Mouse (Mus musculus) MEL (cell line): ENCODE measurements around the gene Mtmr4. TPM values are rescaled to one million over a fixed set of nuclear protein-coding genes. Genes with fewer than 3 reads are reported as not detected.
A peak's percentile ranks its signal among the peaks of the same experiment; 100 is the strongest.

Experiments
- DNase-seq: peaks from one replicate; pipeline ENCODE4 v3.0.0; 2011; ENCODE audit warnings: low read depth, low spot score
- H3K27ac ChIP-seq: 2 replicates; pipeline ENCODE4 v1.5.1; 2012; ENCODE audit warnings: low read depth, mild to moderate bottlenecking, control low read depth, low read length, moderate library complexity; ENCODE audit not compliant: control insufficient read depth
- H3K27me3 ChIP-seq, 2 experiments: fragments of 150-350 bp in 1 of 2; sonication (generic) in 1 of 2; 2 replicates each; pipeline ENCODE4 v1.6.1; 2012; ENCODE audit warnings: low read length in 2 of 2, mild to moderate bottlenecking in 2 of 2, improper control_type of control experiment in 1 of 2, moderate library complexity in 1 of 2; ENCODE audit not compliant: insufficient read depth in 2 of 2, control insufficient read depth in 1 of 2
- H3K36me3 ChIP-seq, 2 experiments: 2 replicates each; pipeline ENCODE4 v1.6.1; 2012 to 2014; ENCODE audit warnings: low read length in 2 of 2, improper control_type of control experiment in 1 of 2, inconsistent platforms in 1 of 2, mild to moderate bottlenecking in 1 of 2; ENCODE audit not compliant: insufficient read depth in 2 of 2, control insufficient read depth in 1 of 2
- H3K4me1 ChIP-seq, 2 experiments: fragments of 150-350 bp in 1 of 2; sonication (generic) in 1 of 2; 2 replicates each; pipeline ENCODE4 v1.6.1; 2012; ENCODE audit warnings: low read length in 2 of 2, improper control_type of control experiment in 1 of 2, mild to moderate bottlenecking in 1 of 2; ENCODE audit not compliant: insufficient read depth in 2 of 2, control insufficient read depth in 1 of 2
- H3K4me3 ChIP-seq, 2 experiments: fragments of 150-350 bp in 1 of 2; sonication (generic) in 1 of 2; 2 replicates each; pipeline ENCODE4 v1.5.1; 2012; ENCODE audit warnings: low read depth in 2 of 2, low read length in 2 of 2, mild to moderate bottlenecking in 2 of 2, moderate library complexity in 2 of 2, control low read depth in 1 of 2, improper control_type of control experiment in 1 of 2; ENCODE audit not compliant: control insufficient read depth in 1 of 2, insufficient read depth in 1 of 2
- H3K79me2 ChIP-seq: 2 replicates; pipeline ENCODE4 v1.6.1; 2012; ENCODE audit warnings: mild to moderate bottlenecking, low read length, moderate library complexity; ENCODE audit not compliant: control insufficient read depth, poor library complexity, insufficient read depth
- H3K9ac ChIP-seq: 2 replicates; pipeline ENCODE4 v1.6.1; 2012; ENCODE audit warnings: low read depth, mild to moderate bottlenecking, control low read depth, low read length, moderate library complexity; ENCODE audit not compliant: control insufficient read depth, poor library complexity, severe bottlenecking
- H3K9me3 ChIP-seq: fragments of 150-350 bp; sonication (generic); replicated peaks from 2 replicates; pipeline ENCODE4 v1.6.1; 2012; ENCODE audit warnings: mild to moderate bottlenecking, low read length, improper control_type of control experiment, moderate library complexity; ENCODE audit not compliant: insufficient read depth
- BHLHE40 ChIP-seq: IDR thresholded peaks from 2 replicates; pipeline ENCODE4 v1.6.1; 2012; ENCODE audit warnings: low read depth, mild to moderate bottlenecking, inconsistent platforms, low read length, improper control_type of control experiment, borderline replicate concordance
- CHD1 ChIP-seq: IDR thresholded peaks from 2 replicates; pipeline ENCODE4 v1.6.1; 2012; ENCODE audit warnings: low read depth, mild to moderate bottlenecking, inconsistent platforms, low read length, improper control_type of control experiment
- CTCF ChIP-seq, 3 experiments: IDR thresholded peaks in 2 of 3; conservative IDR thresholded peaks in 1 of 3; 2 replicates each; pipeline ENCODE4 v1.5.1; 2011 to 2012; ENCODE audit warnings: low read length in 3 of 3, low read depth in 2 of 3, mild to moderate bottlenecking in 2 of 3, improper control_type of control experiment in 1 of 3, inconsistent platforms in 1 of 3, mixed read lengths in 1 of 3, moderate library complexity in 1 of 3; ENCODE audit not compliant: control insufficient read depth in 1 of 3, insufficient read depth in 1 of 3, poor library complexity in 1 of 3, severe bottlenecking in 1 of 3
- E2F4 ChIP-seq: IDR thresholded peaks from 2 replicates; pipeline ENCODE4 v1.6.1; 2011; ENCODE audit warnings: low read depth, low read length, improper control_type of control experiment, borderline replicate concordance
- EP300 ChIP-seq, 2 experiments: IDR thresholded peaks; 2 replicates each; pipeline ENCODE4 v1.6.1; 2011; ENCODE audit warnings: improper control_type of control experiment in 2 of 2, low read length in 2 of 2, low read depth in 1 of 2, mild to moderate bottlenecking in 1 of 2
- ETS1 ChIP-seq: IDR thresholded peaks from 2 replicates; pipeline ENCODE4 v1.6.1; 2012; ENCODE audit warnings: low read depth, mild to moderate bottlenecking, inconsistent platforms, low read length, improper control_type of control experiment, moderate library complexity
- GATA1 ChIP-seq: IDR thresholded peaks from 2 replicates; pipeline ENCODE4 v1.6.1; 2011; ENCODE audit warnings: low read depth, low read length, improper control_type of control experiment
- JUND ChIP-seq: IDR thresholded peaks from 2 replicates; pipeline ENCODE4 v1.6.1; 2011; ENCODE audit warnings: low read depth, mild to moderate bottlenecking, improper control_type of control experiment, low read length
- MAZ ChIP-seq: IDR thresholded peaks from 2 replicates; pipeline ENCODE4 v1.6.1; 2012; ENCODE audit warnings: low read depth, mild to moderate bottlenecking, inconsistent platforms, low read length, improper control_type of control experiment
- MXI1 ChIP-seq: IDR thresholded peaks from 2 replicates; pipeline ENCODE4 v1.6.1; 2011; ENCODE audit warnings: mild to moderate bottlenecking, low read depth, low read length, improper control_type of control experiment
- NELFE ChIP-seq: IDR thresholded peaks from 2 replicates; pipeline ENCODE4 v1.6.1; 2011; ENCODE audit warnings: low read depth, low read length, improper control_type of control experiment
- NRF1 ChIP-seq: IDR thresholded peaks from 2 replicates; pipeline ENCODE4 v1.6.1; 2014; ENCODE audit warnings: low read depth, mild to moderate bottlenecking, inconsistent platforms, low read length, improper control_type of control experiment, moderate library complexity; ENCODE audit not compliant: poor library complexity, insufficient read depth, severe bottlenecking
- POLR2A ChIP-seq, 2 experiments: IDR thresholded peaks; 2 replicates each; pipeline ENCODE4 v1.6.1; 2011 to 2012; ENCODE audit warnings: low read length in 2 of 2, mild to moderate bottlenecking in 2 of 2, control low read depth in 1 of 2, improper control_type of control experiment in 1 of 2, low read depth in 1 of 2, moderate library complexity in 1 of 2; ENCODE audit not compliant: control insufficient read depth in 1 of 2, insufficient read depth in 1 of 2, poor library complexity in 1 of 2
- POLR2AphosphoS2 ChIP-seq: IDR thresholded peaks from 2 replicates; pipeline ENCODE4 v1.6.1; 2011; ENCODE audit warnings: low read length, improper control_type of control experiment
- RAD21 ChIP-seq: IDR thresholded peaks from 2 replicates; pipeline ENCODE4 v1.6.1; 2011; ENCODE audit warnings: mild to moderate bottlenecking, low read depth, low read length, improper control_type of control experiment
- RCOR1 ChIP-seq: IDR thresholded peaks from 2 replicates; pipeline ENCODE4 v1.6.1; 2012; ENCODE audit warnings: low read depth, mild to moderate bottlenecking, inconsistent platforms, low read length, improper control_type of control experiment
- SIN3A ChIP-seq: IDR thresholded peaks from 2 replicates; pipeline ENCODE4 v1.6.1; 2012; ENCODE audit warnings: low read length, improper control_type of control experiment, inconsistent platforms
- SMC3 ChIP-seq: IDR thresholded peaks from 2 replicates; pipeline ENCODE4 v1.6.1; 2011; ENCODE audit warnings: low read depth, low read length, improper control_type of control experiment
- TAL1 ChIP-seq: IDR thresholded peaks from 2 replicates; pipeline ENCODE4 v1.6.1; 2012; ENCODE audit warnings: mild to moderate bottlenecking, inconsistent platforms, low read length, moderate library complexity, mixed read lengths
- TBP ChIP-seq: IDR thresholded peaks from 2 replicates; pipeline ENCODE4 v1.8.0; 2011; ENCODE audit warnings: low read depth, low read length, improper control_type of control experiment
- TCF12 ChIP-seq: IDR thresholded peaks from 2 replicates; pipeline ENCODE4 v1.6.1; 2014; ENCODE audit warnings: low read depth, mild to moderate bottlenecking, inconsistent platforms, low read length, improper control_type of control experiment, moderate library complexity
- UBTF ChIP-seq: IDR thresholded peaks from 2 replicates; pipeline ENCODE4 v1.6.1; 2012; ENCODE audit warnings: low read depth, mild to moderate bottlenecking, inconsistent platforms, low read length, improper control_type of control experiment, moderate library complexity, borderline replicate concordance; ENCODE audit not compliant: insufficient read depth
- ZC3H11A ChIP-seq: IDR thresholded peaks from 2 replicates; pipeline ENCODE4 v1.6.1; 2012; ENCODE audit warnings: low read depth, mild to moderate bottlenecking, inconsistent platforms, low read length, improper control_type of control experiment
- ZKSCAN1 ChIP-seq: IDR thresholded peaks from 2 replicates; pipeline ENCODE4 v1.6.1; 2012; ENCODE audit warnings: low read depth, mild to moderate bottlenecking, inconsistent platforms, low read length, improper control_type of control experiment, moderate library complexity
- ZMIZ1 ChIP-seq: IDR thresholded peaks from 2 replicates; pipeline ENCODE4 v1.6.1; 2012; ENCODE audit warnings: low read depth, mild to moderate bottlenecking, inconsistent platforms, low read length, improper control_type of control experiment, moderate library complexity
- ZNF384 ChIP-seq: IDR thresholded peaks from 2 replicates; pipeline ENCODE4 v1.6.1; 2012; ENCODE audit warnings: low read depth, mild to moderate bottlenecking, inconsistent platforms, low read length, improper control_type of control experiment
- polyA plus RNA-seq, 2 experiments: library from polyadenylated mRNA; stranded (reverse) in 1 of 2; unstranded in 1 of 2; fragments of >175 nt in 1 of 2; fragments of >200 nt in 1 of 2; gene quantifications; 2 replicates each; pipeline versions ENCODE4 v1.2.1 to v1.2.4; 2012; ENCODE audit warnings: low replicate concordance in 2 of 2, low read depth in 1 of 2; ENCODE audit not compliant: insufficient read length in 2 of 2, insufficient read depth in 1 of 2, missing spikeins in 1 of 2
- total RNA-seq: library from RNA; depleted of rRNA; stranded (reverse); fragments of 300-350 nt; gene quantifications from 2 replicates; pipeline ENCODE4 v1.2.3, GENCODE M21; 2012

Mtmr4 gene
- total and polyA plus RNA-seq, 3 experiments, result 25.9 to 32.4 TPM; not detected in 1

DNA sequence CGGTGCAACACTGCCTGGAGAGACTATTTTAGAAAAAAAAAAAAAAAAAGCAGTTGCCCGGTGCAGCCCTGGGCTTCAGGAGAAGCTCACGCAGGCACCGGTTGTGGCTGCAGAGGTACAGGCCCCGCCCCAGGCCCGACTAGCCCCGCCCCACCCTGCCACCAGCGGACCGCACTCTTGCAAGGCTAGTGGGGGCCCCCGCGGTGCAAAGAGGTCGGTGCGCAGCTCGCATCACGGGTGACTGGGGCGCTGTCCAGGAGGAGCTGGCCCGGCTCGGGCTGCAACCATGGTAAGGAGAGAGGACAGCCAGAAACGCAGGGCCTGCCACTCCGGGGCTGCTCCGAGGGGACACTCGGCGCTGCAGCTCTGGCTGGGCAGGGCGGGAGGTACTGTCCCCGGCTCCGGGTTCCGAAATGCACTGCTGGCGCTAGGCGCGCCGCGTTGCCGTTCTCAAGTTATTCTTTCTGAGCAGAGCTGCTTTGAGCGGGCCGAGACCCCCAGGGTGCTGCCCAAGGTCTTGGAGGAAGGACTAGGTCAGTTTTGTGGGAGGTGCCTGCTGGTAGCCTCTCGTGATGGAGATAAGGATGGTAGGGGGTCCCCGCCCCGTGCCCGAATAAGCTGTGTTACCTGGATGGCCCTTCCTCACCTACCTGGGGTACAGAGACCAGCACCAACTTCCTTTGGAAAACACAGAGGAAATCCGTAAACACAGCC, 13.6 kb upstream of the Mtmr4 start:
- H3K79me2 ChIP-seq, result no peaks in the 10 kb centered on the region
- H3K4me3 ChIP-seq, result peak overlapping the region; percentile 58 to 79
- peak; percentile 78 for DNase-seq
- peaks cover 3 to 4% of the 10 kb centered on the region in 2 experiments; a peak in 3 of 4 replicates for H3K27me3 ChIP-seq
- TF ChIP-seq NRF1 (0 out of 2 replicates have a peak, but pooled peaks have one; percentile 20), ZNF384 (peak; percentile 80), NELFE (0 out of 2 replicates have a peak, but pooled peaks have one; percentile 16), MXI1 (0 out of 2 replicates have a peak, but pooled peaks have one; percentile 32), RCOR1 (0 out of 2 replicates have a peak, but pooled peaks have one; percentile 4), CTCF (IDR thresholded peaks at IDR 0.05 in 2 of 3, conservative IDR thresholded peaks at IDR 0.05 in 1 of 3; ENCODE audit: control insufficient read depth in 1 of 3, insufficient read depth in 1 of 3, low read depth in 2 of 3, low read length in 3 of 3, poor library complexity in 1 of 3, severe bottlenecking in 1 of 3) (no peak), ETS1 (no peak; the same call in 1 of the 2 replicates), MAZ (peak; percentile 19; the same call in 1 of the 2 replicates), POLR2A (IDR thresholded peaks at IDR 0.05; ENCODE audit: control insufficient read depth in 1 of 2, insufficient read depth in 1 of 2, low read depth in 1 of 2, low read length in 2 of 2, poor library complexity in 1 of 2) (no peak), POLR2AphosphoS2 (no peak), CHD1 (no peak), SIN3A (peak; percentile 12; the same call in 1 of the 2 replicates)
- H3K36me3 ChIP-seq, result peaks cover 0 to 2% of the 10 kb centered on the region in 2 experiments; a peak in 1 of 4 replicates
- no peak overlapping the region for H3K27ac ChIP-seq
- no peaks in the 10 kb centered on the region for H3K9me3 ChIP-seq
- H3K4me1 ChIP-seq, result peaks cover 2 to 15% of the 10 kb centered on the region in 2 experiments; a peak in 3 of 4 replicates
- peak overlapping the region; percentile 48 for H3K9ac ChIP-seq

DNA sequence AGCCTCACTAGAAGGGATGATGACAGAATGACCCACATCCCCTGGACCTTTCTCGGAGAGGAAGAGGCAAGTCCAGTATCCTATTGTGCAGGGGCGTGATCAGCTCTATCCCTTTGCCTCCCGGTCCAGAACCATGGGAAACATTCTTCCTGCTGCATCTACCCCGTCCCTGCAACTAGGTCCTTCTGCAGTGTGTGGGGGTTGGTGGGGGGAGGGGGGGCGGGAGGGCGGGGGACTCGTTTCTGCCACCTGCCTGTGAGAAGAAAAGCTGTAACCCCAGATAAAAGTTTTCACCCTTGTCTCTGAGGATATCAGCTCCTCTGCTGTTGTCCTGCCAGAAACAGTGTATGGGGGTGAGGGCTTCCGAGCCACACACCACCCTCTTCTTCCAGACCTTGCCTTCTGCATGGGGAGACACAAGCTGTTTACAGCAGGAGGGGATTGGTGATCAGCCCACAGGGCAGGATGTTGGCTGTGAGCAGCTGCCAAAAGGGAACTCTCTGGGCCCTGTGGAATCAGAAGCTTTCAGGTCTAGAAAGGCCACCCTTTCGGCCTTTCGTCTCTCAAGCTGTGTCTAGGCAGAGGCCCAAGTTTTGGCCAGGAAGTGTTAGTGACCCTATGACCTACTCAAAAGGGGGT, 12.9 kb upstream of the Mtmr4 start:
- Histone ChIP-seq H3K9ac (peak overlapping the region; percentile 48; the same call in 1 of the 2 replicates), H3K9me3 (no peaks in the 10 kb centered on the region), H3K27ac (no peak overlapping the region), H3K79me2 (no peaks in the 10 kb centered on the region), H3K4me1 (peaks cover 2 to 15% of the 10 kb centered on the region in 2 experiments; a peak in 3 of 4 replicates), H3K27me3 (peaks cover 0 to 4% of the 10 kb centered on the region in 2 experiments; a peak in 2 of 4 replicates), H3K36me3 (peaks cover 0 to 2% of the 10 kb centered on the region in 2 experiments; a peak in 1 of 4 replicates), H3K4me3 (peak overlapping the region; percentile 58 to 79)
- peak; percentile 70 for DNase-seq
- TF ChIP-seq CHD1 (no peak), GATA1 (0 out of 2 replicates have a peak, but pooled peaks have one; percentile 9), TAL1 (0 out of 2 replicates have a peak, but pooled peaks have one; percentile 12), ZKSCAN1 (no peak), SMC3 (peak; percentile 10; the same call in 1 of the 2 replicates), MXI1 (peak; percentile 1; the same call in 1 of the 2 replicates), TCF12 (peak; percentile 57; the same call in 1 of the 2 replicates), E2F4 (no peak), RCOR1 (0 out of 2 replicates have a peak, but pooled peaks have one; percentile 6), ZC3H11A (no peak), BHLHE40 (0 out of 2 replicates have a peak, but pooled peaks have one; percentile 7), EP300 (IDR thresholded peaks at IDR 0.05; ENCODE audit: low read depth in 1 of 2, low read length in 2 of 2) (peak; percentile 36 to 42; a peak in 2 of 4 replicates), CTCF (IDR thresholded peaks at IDR 0.05 in 2 of 3, conservative IDR thresholded peaks at IDR 0.05 in 1 of 3; ENCODE audit: control insufficient read depth in 1 of 3, insufficient read depth in 1 of 3, low read depth in 2 of 3, low read length in 3 of 3, poor library complexity in 1 of 3, severe bottlenecking in 1 of 3) (peak in 1 of 3 experiments; percentile 43; a peak in 1 of 6 replicates), ZNF384 (no peak), UBTF (peak; percentile 78), RAD21 (no peak), TBP (peak; percentile 96), ZMIZ1 (no peak), JUND (no peak)
